Mouse (Mus musculus) MEL (cell line): ENCODE measurements around the gene 1700001C19Rik. TPM values are rescaled to one million over a fixed set of nuclear protein-coding genes. Genes with fewer than 3 reads are reported as not detected.

Experiments
- DNase-seq: peaks from one replicate; pipeline ENCODE4 v3.0.0; 2011; ENCODE audit warnings: low read depth, low spot score
- H3K27ac ChIP-seq: 2 replicates; pipeline ENCODE4 v1.5.1; 2012; ENCODE audit warnings: low read depth, mild to moderate bottlenecking, control low read depth, low read length, moderate library complexity; ENCODE audit not compliant: control insufficient read depth
- H3K27me3 ChIP-seq, 2 experiments: fragments of 150-350 bp in 1 of 2; sonication (generic) in 1 of 2; 2 replicates each; pipeline ENCODE4 v1.6.1; 2012; ENCODE audit warnings: low read length in 2 of 2, mild to moderate bottlenecking in 2 of 2, improper control_type of control experiment in 1 of 2, moderate library complexity in 1 of 2; ENCODE audit not compliant: insufficient read depth in 2 of 2, control insufficient read depth in 1 of 2
- H3K36me3 ChIP-seq, 2 experiments: 2 replicates each; pipeline ENCODE4 v1.6.1; 2012 to 2014; ENCODE audit warnings: low read length in 2 of 2, improper control_type of control experiment in 1 of 2, inconsistent platforms in 1 of 2, mild to moderate bottlenecking in 1 of 2; ENCODE audit not compliant: insufficient read depth in 2 of 2, control insufficient read depth in 1 of 2
- H3K4me1 ChIP-seq, 2 experiments: fragments of 150-350 bp in 1 of 2; sonication (generic) in 1 of 2; 2 replicates each; pipeline ENCODE4 v1.6.1; 2012; ENCODE audit warnings: low read length in 2 of 2, improper control_type of control experiment in 1 of 2, mild to moderate bottlenecking in 1 of 2; ENCODE audit not compliant: insufficient read depth in 2 of 2, control insufficient read depth in 1 of 2
- H3K4me3 ChIP-seq, 2 experiments: fragments of 150-350 bp in 1 of 2; sonication (generic) in 1 of 2; 2 replicates each; pipeline ENCODE4 v1.5.1; 2012; ENCODE audit warnings: low read depth in 2 of 2, low read length in 2 of 2, mild to moderate bottlenecking in 2 of 2, moderate library complexity in 2 of 2, control low read depth in 1 of 2, improper control_type of control experiment in 1 of 2; ENCODE audit not compliant: control insufficient read depth in 1 of 2, insufficient read depth in 1 of 2
- H3K79me2 ChIP-seq: 2 replicates; pipeline ENCODE4 v1.6.1; 2012; ENCODE audit warnings: mild to moderate bottlenecking, low read length, moderate library complexity; ENCODE audit not compliant: control insufficient read depth, poor library complexity, insufficient read depth
- H3K9ac ChIP-seq: 2 replicates; pipeline ENCODE4 v1.6.1; 2012; ENCODE audit warnings: low read depth, mild to moderate bottlenecking, control low read depth, low read length, moderate library complexity; ENCODE audit not compliant: control insufficient read depth, poor library complexity, severe bottlenecking
- H3K9me3 ChIP-seq: fragments of 150-350 bp; sonication (generic); replicated peaks from 2 replicates; pipeline ENCODE4 v1.6.1; 2012; ENCODE audit warnings: mild to moderate bottlenecking, low read length, improper control_type of control experiment, moderate library complexity; ENCODE audit not compliant: insufficient read depth
- BHLHE40 ChIP-seq: IDR thresholded peaks from 2 replicates; pipeline ENCODE4 v1.6.1; 2012; ENCODE audit warnings: low read depth, mild to moderate bottlenecking, inconsistent platforms, low read length, improper control_type of control experiment, borderline replicate concordance
- CHD1 ChIP-seq: IDR thresholded peaks from 2 replicates; pipeline ENCODE4 v1.6.1; 2012; ENCODE audit warnings: low read depth, mild to moderate bottlenecking, inconsistent platforms, low read length, improper control_type of control experiment
- CHD2 ChIP-seq: IDR thresholded peaks from 2 replicates; pipeline ENCODE4 v1.6.1; 2011; ENCODE audit warnings: low read length, improper control_type of control experiment
- E2F4 ChIP-seq: IDR thresholded peaks from 2 replicates; pipeline ENCODE4 v1.6.1; 2011; ENCODE audit warnings: low read depth, low read length, improper control_type of control experiment, borderline replicate concordance
- ELF1 ChIP-seq: IDR thresholded peaks from 2 replicates; pipeline ENCODE4 v1.6.1; 2014; ENCODE audit warnings: low read depth, mild to moderate bottlenecking, inconsistent platforms, low read length, improper control_type of control experiment, moderate library complexity
- EP300 ChIP-seq, 2 experiments: IDR thresholded peaks; 2 replicates each; pipeline ENCODE4 v1.6.1; 2011; ENCODE audit warnings: improper control_type of control experiment in 2 of 2, low read length in 2 of 2, low read depth in 1 of 2, mild to moderate bottlenecking in 1 of 2
- GABPA ChIP-seq: IDR thresholded peaks from 2 replicates; pipeline ENCODE4 v1.6.1; 2012; ENCODE audit warnings: low read depth, mild to moderate bottlenecking, inconsistent platforms, low read length, improper control_type of control experiment, moderate library complexity
- GATA1 ChIP-seq: IDR thresholded peaks from 2 replicates; pipeline ENCODE4 v1.6.1; 2011; ENCODE audit warnings: low read depth, low read length, improper control_type of control experiment
- HCFC1 ChIP-seq: IDR thresholded peaks from 2 replicates; pipeline ENCODE4 v1.6.1; 2012; ENCODE audit warnings: low read depth, mild to moderate bottlenecking, inconsistent platforms, low read length, improper control_type of control experiment, moderate library complexity
- JUND ChIP-seq: IDR thresholded peaks from 2 replicates; pipeline ENCODE4 v1.6.1; 2011; ENCODE audit warnings: low read depth, mild to moderate bottlenecking, improper control_type of control experiment, low read length
- KAT2A ChIP-seq: conservative IDR thresholded peaks from 2 replicates; pipeline ENCODE4 v1.6.1; 2012; ENCODE audit warnings: low read depth, low read length, improper control_type of control experiment, inconsistent platforms
- MAFK ChIP-seq: IDR thresholded peaks from 2 replicates; pipeline ENCODE4 v1.6.1; 2011; ENCODE audit warnings: low read depth, mild to moderate bottlenecking, low read length, improper control_type of control experiment, borderline replicate concordance
- MAX ChIP-seq: IDR thresholded peaks from 2 replicates; pipeline ENCODE4 v1.6.1; 2011; ENCODE audit warnings: low read length, improper control_type of control experiment
- MEF2A ChIP-seq: IDR thresholded peaks from 2 replicates; pipeline ENCODE4 v1.6.1; 2014; ENCODE audit warnings: low read depth, mild to moderate bottlenecking, inconsistent platforms, low read length, improper control_type of control experiment; ENCODE audit not compliant: poor library complexity, insufficient replicate concordance, severe bottlenecking; ENCODE audit errors: extremely low read depth
- MXI1 ChIP-seq: IDR thresholded peaks from 2 replicates; pipeline ENCODE4 v1.6.1; 2011; ENCODE audit warnings: mild to moderate bottlenecking, low read depth, low read length, improper control_type of control experiment
- MYB ChIP-seq: IDR thresholded peaks from 2 replicates; pipeline ENCODE4 v1.6.1; 2011; ENCODE audit warnings: mild to moderate bottlenecking, low read depth, low read length, improper control_type of control experiment
- MYC ChIP-seq: IDR thresholded peaks from 2 replicates; pipeline ENCODE4 v1.6.1; 2011; ENCODE audit warnings: low read depth, mild to moderate bottlenecking, low read length, improper control_type of control experiment, moderate library complexity
- NELFE ChIP-seq: IDR thresholded peaks from 2 replicates; pipeline ENCODE4 v1.6.1; 2011; ENCODE audit warnings: low read depth, low read length, improper control_type of control experiment
- NRF1 ChIP-seq: IDR thresholded peaks from 2 replicates; pipeline ENCODE4 v1.6.1; 2014; ENCODE audit warnings: low read depth, mild to moderate bottlenecking, inconsistent platforms, low read length, improper control_type of control experiment, moderate library complexity; ENCODE audit not compliant: poor library complexity, insufficient read depth, severe bottlenecking
- POLR2A ChIP-seq, 2 experiments: IDR thresholded peaks; 2 replicates each; pipeline ENCODE4 v1.6.1; 2011 to 2012; ENCODE audit warnings: low read length in 2 of 2, mild to moderate bottlenecking in 2 of 2, control low read depth in 1 of 2, improper control_type of control experiment in 1 of 2, low read depth in 1 of 2, moderate library complexity in 1 of 2; ENCODE audit not compliant: control insufficient read depth in 1 of 2, insufficient read depth in 1 of 2, poor library complexity in 1 of 2
- POLR2AphosphoS2 ChIP-seq: IDR thresholded peaks from 2 replicates; pipeline ENCODE4 v1.6.1; 2011; ENCODE audit warnings: low read length, improper control_type of control experiment
- POLR2AphosphoS5 ChIP-seq: IDR thresholded peaks from 2 replicates; pipeline ENCODE4 v1.6.1; 2012; ENCODE audit warnings: low read depth, borderline replicate concordance, mild to moderate bottlenecking, inconsistent platforms, low read length, moderate library complexity, mixed read lengths
- RAD21 ChIP-seq: IDR thresholded peaks from 2 replicates; pipeline ENCODE4 v1.6.1; 2011; ENCODE audit warnings: mild to moderate bottlenecking, low read depth, low read length, improper control_type of control experiment
- RCOR1 ChIP-seq: IDR thresholded peaks from 2 replicates; pipeline ENCODE4 v1.6.1; 2012; ENCODE audit warnings: low read depth, mild to moderate bottlenecking, inconsistent platforms, low read length, improper control_type of control experiment
- SIN3A ChIP-seq: IDR thresholded peaks from 2 replicates; pipeline ENCODE4 v1.6.1; 2012; ENCODE audit warnings: low read length, improper control_type of control experiment, inconsistent platforms
- SMC3 ChIP-seq: IDR thresholded peaks from 2 replicates; pipeline ENCODE4 v1.6.1; 2011; ENCODE audit warnings: low read depth, low read length, improper control_type of control experiment
- TAL1 ChIP-seq: IDR thresholded peaks from 2 replicates; pipeline ENCODE4 v1.6.1; 2012; ENCODE audit warnings: mild to moderate bottlenecking, inconsistent platforms, low read length, moderate library complexity, mixed read lengths
- TBP ChIP-seq: IDR thresholded peaks from 2 replicates; pipeline ENCODE4 v1.8.0; 2011; ENCODE audit warnings: low read depth, low read length, improper control_type of control experiment
- TCF12 ChIP-seq: IDR thresholded peaks from 2 replicates; pipeline ENCODE4 v1.6.1; 2014; ENCODE audit warnings: low read depth, mild to moderate bottlenecking, inconsistent platforms, low read length, improper control_type of control experiment, moderate library complexity
- UBTF ChIP-seq: IDR thresholded peaks from 2 replicates; pipeline ENCODE4 v1.6.1; 2012; ENCODE audit warnings: low read depth, mild to moderate bottlenecking, inconsistent platforms, low read length, improper control_type of control experiment, moderate library complexity, borderline replicate concordance; ENCODE audit not compliant: insufficient read depth
- USF2 ChIP-seq, 2 experiments: IDR thresholded peaks; 2 replicates each; pipeline ENCODE4 v1.6.1; 2011 to 2012; ENCODE audit warnings: improper control_type of control experiment in 2 of 2, low read length in 2 of 2, borderline replicate concordance in 1 of 2, inconsistent platforms in 1 of 2, low read depth in 1 of 2, mild to moderate bottlenecking in 1 of 2; ENCODE audit not compliant: insufficient read depth in 1 of 2
- ZC3H11A ChIP-seq: IDR thresholded peaks from 2 replicates; pipeline ENCODE4 v1.6.1; 2012; ENCODE audit warnings: low read depth, mild to moderate bottlenecking, inconsistent platforms, low read length, improper control_type of control experiment
- ZKSCAN1 ChIP-seq: IDR thresholded peaks from 2 replicates; pipeline ENCODE4 v1.6.1; 2012; ENCODE audit warnings: low read depth, mild to moderate bottlenecking, inconsistent platforms, low read length, improper control_type of control experiment, moderate library complexity
- ZMIZ1 ChIP-seq: IDR thresholded peaks from 2 replicates; pipeline ENCODE4 v1.6.1; 2012; ENCODE audit warnings: low read depth, mild to moderate bottlenecking, inconsistent platforms, low read length, improper control_type of control experiment, moderate library complexity
- ZNF384 ChIP-seq: IDR thresholded peaks from 2 replicates; pipeline ENCODE4 v1.6.1; 2012; ENCODE audit warnings: low read depth, mild to moderate bottlenecking, inconsistent platforms, low read length, improper control_type of control experiment
- polyA plus RNA-seq, 2 experiments: library from polyadenylated mRNA; stranded (reverse) in 1 of 2; unstranded in 1 of 2; fragments of >175 nt in 1 of 2; fragments of >200 nt in 1 of 2; gene quantifications; 2 replicates each; pipeline versions ENCODE4 v1.2.1 to v1.2.4; 2012; ENCODE audit warnings: low replicate concordance in 2 of 2, low read depth in 1 of 2; ENCODE audit not compliant: insufficient read length in 2 of 2, insufficient read depth in 1 of 2, missing spikeins in 1 of 2
- total RNA-seq: library from RNA; depleted of rRNA; stranded (reverse); fragments of 300-350 nt; gene quantifications from 2 replicates; pipeline ENCODE4 v1.2.3, GENCODE M21; 2012

The 1700001C19Rik gene
- total and polyA plus RNA-seq, 3 experiments: not detected

DNA sequence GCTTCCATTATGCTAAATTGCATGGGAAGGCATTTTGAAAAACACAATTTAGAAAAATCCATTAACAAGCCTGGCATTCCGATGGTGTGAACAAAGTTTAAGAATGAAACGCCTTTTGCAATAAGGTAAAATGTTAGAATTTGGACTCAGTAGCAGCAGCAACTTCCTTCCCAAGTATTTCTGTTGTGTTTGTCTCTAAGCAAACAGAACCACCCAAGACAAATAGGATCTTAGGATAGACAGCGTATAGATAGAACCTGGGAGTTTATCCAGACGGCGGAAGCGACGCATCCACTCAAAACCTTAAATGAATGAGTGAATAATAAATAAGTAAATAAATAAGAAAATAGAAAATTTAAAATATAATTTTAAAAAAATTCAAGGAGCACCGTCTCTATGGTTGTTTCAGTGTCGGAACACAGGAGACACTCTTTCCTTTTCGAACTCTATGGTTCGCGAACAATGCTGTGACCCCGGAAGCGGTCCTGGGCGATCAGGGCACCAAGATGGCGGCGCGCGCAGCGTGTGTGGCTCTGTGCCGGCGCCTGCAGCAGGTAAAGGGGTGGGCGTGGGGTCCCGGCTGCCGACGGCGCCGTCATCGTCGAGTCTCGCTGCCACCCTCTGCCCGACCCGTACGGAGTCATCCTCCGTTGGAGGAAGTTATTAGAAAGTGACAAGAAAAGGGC lies 68.6 kb downstream of the 1700001C19Rik start, which contains the start of gene Mrps10:
Gene Mrps10 (plus strand): TSS at position 487 of the 686 bp plus-strand sequence.
- Histone ChIP-seq H3K4me3 (peak within 1 kb of the TSS; percentile 89 to 93), H3K79me2 (peaks cover 11% of the 10 kb centered on the region), H3K27ac (peak within 1 kb of the TSS; percentile 69), H3K27me3 (no peaks in the 10 kb centered on the region), H3K9ac (peak within 1 kb of the TSS; percentile 91), H3K36me3 (peaks cover 0 to 14% of the 10 kb centered on the region in 2 experiments; a peak in 2 of 4 replicates), H3K9me3 (no peaks in the 10 kb centered on the region), H3K4me1 (peaks cover 0 to 15% of the 10 kb centered on the region in 2 experiments; a peak in 1 of 4 replicates)
- peak; percentile 95 for DNase-seq
- TF ChIP-seq USF2 (IDR thresholded peaks at IDR 0.05; ENCODE audit: borderline replicate concordance in 1 of 2, insufficient read depth in 1 of 2, low read depth in 1 of 2, low read length in 2 of 2) (no peak), MYB (0 out of 2 replicates have a peak, but pooled peaks have one; percentile 22), POLR2A (IDR thresholded peaks at IDR 0.05; ENCODE audit: control insufficient read depth in 1 of 2, insufficient read depth in 1 of 2, low read depth in 1 of 2, low read length in 2 of 2, poor library complexity in 1 of 2) (peak; percentile 90 to 93), E2F4 (no peak), UBTF (no peak), MXI1 (peak; percentile 96), EP300 (IDR thresholded peaks at IDR 0.05; ENCODE audit: low read depth in 1 of 2, low read length in 2 of 2) (0 out of 4 replicates have a peak, but pooled peaks of 1 of the 2 experiments have one; percentile 40), ZC3H11A (no peak), NELFE (peak; percentile 86), NRF1 (0 out of 2 replicates have a peak, but pooled peaks have one; percentile 44), CHD2 (peak; percentile 31; the same call in 1 of the 2 replicates), KAT2A (peak; percentile 88), GATA1 (no peak), RCOR1 (0 out of 2 replicates have a peak, but pooled peaks have one; percentile 47), CHD1 (no peak), HCFC1 (peak; percentile 97), MAFK (no peak), JUND (0 out of 2 replicates have a peak, but pooled peaks have one; percentile 21), ZMIZ1 (0 out of 2 replicates have a peak, but pooled peaks have one; percentile 76), TAL1 (no peak), GABPA (peak; percentile 76; the same call in 1 of the 2 replicates), RAD21 (no peak), SIN3A (peak; percentile 92), MAX (peak; percentile 86), ZKSCAN1 (no peak), POLR2AphosphoS2 (peak; percentile 72; the same call in 1 of the 2 replicates), MEF2A (no peak), MYC (peak; percentile 90), SMC3 (0 out of 2 replicates have a peak, but pooled peaks have one; percentile 17), ELF1 (peak; percentile 90), TCF12 (peak; percentile 83), TBP (peak; percentile 82), ZNF384 (no peak; the same call in none of the 2 replicates), POLR2AphosphoS5 (no peak), BHLHE40 (no peak)
